Mouse (Mus musculus): ENCODE measurements around the gene Taldo1. TPM values are rescaled to one million over a fixed set of nuclear protein-coding genes. Genes with fewer than 3 reads are reported as not detected.
A peak's percentile ranks its signal among the peaks of the same experiment; 100 is the strongest.

The Taldo1 gene
- polyA plus RNA-seq, 1 experiment = 224 TPM

DNA sequence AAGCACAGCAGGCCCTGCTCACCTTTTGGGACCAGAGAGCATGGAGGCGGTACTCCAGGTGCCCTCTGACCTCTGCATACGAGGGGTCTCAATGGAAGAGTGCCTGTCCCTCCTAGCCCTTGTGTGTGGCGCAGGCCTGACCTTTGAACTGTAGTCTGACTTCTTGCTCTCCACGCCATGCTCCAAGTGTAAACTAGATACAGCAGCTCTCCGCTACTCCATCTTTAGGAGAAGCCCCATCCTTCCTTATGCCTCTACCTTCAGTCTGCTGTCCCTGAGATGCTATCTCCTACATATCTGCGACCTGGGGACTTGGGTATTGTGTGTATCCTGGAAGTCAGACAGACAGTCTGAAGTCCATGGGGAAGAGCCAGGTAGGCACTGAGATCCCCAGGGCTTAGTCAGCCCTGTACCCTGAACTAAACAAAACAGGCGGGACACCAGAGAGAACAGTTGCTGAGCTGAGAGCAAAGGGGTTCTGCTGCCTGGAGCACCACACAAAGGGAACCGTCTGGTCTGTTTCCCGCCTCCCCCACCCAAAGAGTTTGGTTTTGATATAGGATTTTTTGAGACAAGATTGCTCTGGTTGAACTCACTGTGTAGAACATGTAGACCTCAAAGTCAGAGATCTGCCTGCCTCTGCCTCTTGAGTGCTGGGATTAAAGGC lies 44.0 kb downstream of the Taldo1 start:
- TF ChIP-seq CTCF (IDR thresholded peaks at IDR 0.05; ENCODE audit: borderline replicate concordance, extremely low read depth, insufficient read depth, insufficient read length) (no peak), POLR2A (IDR thresholded peaks at IDR 0.05; ENCODE audit: borderline replicate concordance, extremely low read depth, insufficient read depth, insufficient read length, poor library complexity, severe bottlenecking) (no peak)
- no peak for DNase-seq (ENCODE audit: low read depth)

DNA sequence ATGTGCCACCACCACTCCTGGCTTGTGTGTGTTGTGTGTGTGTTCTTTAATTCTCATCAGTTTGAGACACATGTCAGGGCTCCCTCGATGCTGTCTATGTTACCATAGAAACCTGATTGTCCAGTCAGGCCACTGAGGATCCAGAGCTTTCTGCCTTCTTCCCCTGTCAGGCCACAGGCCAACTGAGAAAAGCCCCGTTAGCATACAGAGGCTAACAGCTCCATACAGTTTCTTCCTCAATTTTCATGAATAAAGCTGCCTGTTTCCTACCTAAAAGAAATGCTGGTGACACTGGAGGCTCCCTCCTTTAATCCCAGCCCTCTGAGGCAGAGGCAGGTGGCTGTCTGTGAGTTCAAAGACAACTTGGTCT lies 44.5 kb downstream of the Taldo1 start:
- no peak for DNase-seq (ENCODE audit: low read depth)
- TF ChIP-seq CTCF (IDR thresholded peaks at IDR 0.05; ENCODE audit: borderline replicate concordance, extremely low read depth, insufficient read depth, insufficient read length) (no peak), POLR2A (IDR thresholded peaks at IDR 0.05; ENCODE audit: borderline replicate concordance, extremely low read depth, insufficient read depth, insufficient read length, poor library complexity, severe bottlenecking) (no peak)

DNA sequence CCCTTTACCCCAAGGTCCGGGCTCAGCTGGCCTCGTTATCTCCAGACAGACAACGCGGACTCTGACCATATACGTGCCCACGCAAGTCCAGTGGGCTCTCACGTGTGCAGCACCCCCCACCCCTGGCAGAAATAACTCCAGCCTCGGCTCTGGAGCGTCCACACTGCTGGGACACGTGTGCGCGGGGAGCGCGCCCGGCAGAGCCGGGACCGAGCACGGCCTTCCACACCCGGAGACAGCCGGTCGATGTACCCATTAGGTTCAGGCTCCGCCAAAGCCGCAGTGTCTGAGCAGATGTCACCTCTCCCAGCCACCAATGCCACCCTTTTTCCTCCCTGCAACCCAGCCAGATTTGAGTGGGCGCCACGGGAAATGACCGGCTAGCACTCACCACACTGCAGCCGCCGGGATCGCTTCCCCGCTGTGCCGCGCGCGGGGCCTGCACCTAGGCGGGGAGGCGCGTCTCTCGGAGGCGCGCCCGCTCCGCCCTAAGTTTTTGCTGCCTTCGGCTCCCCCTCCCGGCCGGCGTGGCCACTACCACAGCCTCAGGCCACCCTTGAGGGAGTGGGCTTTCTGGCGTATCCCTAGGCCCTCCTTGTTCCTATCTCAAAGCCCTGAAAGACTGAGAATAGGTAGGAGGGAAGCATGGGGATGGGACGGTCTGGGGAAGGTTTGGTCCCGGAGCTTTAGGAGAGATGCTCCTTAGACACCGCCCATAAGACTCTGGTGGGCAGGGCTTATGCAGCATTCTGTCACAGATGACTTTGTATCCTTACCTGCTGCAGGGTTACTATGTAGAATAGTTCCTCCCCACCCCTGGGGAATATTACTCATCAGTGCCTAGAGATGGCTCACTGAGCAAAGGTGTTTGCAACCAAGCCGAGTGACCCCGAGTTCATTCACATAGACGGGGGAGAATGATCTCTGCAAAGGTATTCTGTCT lies 45.5 kb downstream of the Taldo1 start, which contains the start of gene Slc25a22:
Gene Slc25a22 (minus strand): TSS at position 715 of the 943 bp plus-strand sequence.
- TF ChIP-seq CTCF (IDR thresholded peaks at IDR 0.05; ENCODE audit: borderline replicate concordance, extremely low read depth, insufficient read depth, insufficient read length) (peak; percentile 71), POLR2A (IDR thresholded peaks at IDR 0.05; ENCODE audit: borderline replicate concordance, extremely low read depth, insufficient read depth, insufficient read length, poor library complexity, severe bottlenecking) (peak; percentile 78)
- peak; percentile 90 for DNase-seq (ENCODE audit: low read depth)

DNA sequence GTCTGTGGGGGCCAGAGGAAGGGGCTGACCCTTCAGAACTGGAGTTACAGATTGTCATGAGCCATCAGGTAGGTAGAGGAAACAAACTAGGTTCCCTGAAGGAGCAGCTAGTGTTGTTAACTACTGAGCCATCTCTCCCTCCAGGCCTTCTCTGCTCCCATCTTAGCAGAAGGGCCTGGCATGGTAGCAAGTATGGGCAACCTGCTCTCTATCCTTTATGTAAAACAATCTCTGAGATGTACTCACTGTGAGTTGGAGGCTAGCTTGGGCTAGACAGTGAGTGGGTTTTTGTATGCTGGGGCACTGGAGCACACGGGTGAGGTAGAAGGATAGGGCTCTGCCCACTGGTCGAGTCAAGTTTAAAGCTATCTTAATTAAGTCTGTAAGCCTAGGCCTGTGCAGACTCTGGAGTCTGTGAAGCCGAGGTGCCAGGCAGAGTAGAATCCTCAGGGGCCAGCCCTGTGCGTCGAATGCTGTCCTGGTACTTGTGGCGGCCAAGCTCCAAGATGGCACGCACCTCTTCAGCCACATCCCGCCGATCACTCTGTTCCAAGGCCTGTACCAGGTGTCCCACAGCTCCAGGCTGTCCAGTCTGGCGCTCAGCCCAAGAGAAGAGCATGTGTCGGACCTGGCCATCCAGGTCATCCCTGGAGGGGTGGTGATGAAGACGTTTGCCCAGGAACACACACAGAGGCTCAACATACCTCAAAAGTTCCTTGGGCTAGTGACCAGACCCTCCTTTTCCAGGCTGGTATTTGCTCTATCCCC lies 46.4 kb downstream of the Taldo1 start:
- TF ChIP-seq POLR2A (IDR thresholded peaks at IDR 0.05; ENCODE audit: borderline replicate concordance, extremely low read depth, insufficient read depth, insufficient read length, poor library complexity, severe bottlenecking) = no peak
- no peak for TF ChIP-seq CTCF (IDR thresholded peaks at IDR 0.05; ENCODE audit: borderline replicate concordance, extremely low read depth, insufficient read depth, insufficient read length)
- no peak for DNase-seq (ENCODE audit: low read depth)

DNA sequence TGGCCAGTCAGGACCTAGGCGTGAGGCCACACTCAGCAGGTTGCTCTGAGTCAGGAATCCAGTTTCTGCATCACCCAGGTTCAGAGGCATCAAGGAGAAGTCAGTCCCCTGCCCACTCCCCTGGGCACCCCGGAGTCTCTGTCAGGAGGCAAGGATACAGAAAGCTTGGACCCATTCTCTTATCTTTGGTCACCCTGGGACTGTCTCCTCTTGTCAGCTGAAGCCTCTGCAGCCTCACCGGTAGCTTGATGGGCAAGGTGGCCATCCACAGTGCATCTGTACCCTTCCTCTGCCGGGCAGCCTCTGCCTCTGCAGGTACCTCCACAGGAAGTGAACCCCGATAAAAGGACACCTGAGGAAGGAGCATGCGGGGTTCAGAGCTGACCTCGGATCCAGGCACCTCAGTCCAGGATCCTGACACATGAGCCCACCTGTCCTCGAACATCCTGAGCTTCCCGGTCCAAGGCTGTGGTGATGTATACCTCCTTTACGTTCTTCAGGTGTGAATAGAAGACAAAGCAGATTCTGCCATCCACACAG lies 47.2 kb downstream of the Taldo1 start:
- no peak for TF ChIP-seq CTCF (IDR thresholded peaks at IDR 0.05; ENCODE audit: borderline replicate concordance, extremely low read depth, insufficient read depth, insufficient read length)
- no peak for TF ChIP-seq POLR2A (IDR thresholded peaks at IDR 0.05; ENCODE audit: borderline replicate concordance, extremely low read depth, insufficient read depth, insufficient read length, poor library complexity, severe bottlenecking)
- no peak for DNase-seq (ENCODE audit: low read depth)

DNA sequence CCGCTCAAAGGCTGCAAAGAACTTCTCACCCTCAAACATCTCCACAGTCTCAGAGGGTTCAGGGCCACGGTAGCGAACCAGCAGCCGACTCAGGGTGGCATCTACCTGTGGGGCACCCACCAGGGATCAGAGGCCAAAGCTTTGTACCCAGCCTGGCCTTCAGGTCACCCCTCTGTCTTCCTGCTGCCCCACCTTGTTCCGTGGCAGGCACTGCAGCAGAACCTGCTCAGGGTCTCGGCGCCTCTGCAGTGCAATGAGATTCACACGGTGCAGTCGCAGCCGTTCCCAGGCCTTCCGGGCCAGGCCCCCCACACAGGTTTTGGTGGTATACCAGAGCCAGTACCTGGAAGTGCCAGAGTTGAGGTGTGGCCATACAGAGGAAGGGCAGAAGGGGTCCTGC lies 47.8 kb downstream of the Taldo1 start:
- TF ChIP-seq POLR2A (IDR thresholded peaks at IDR 0.05; ENCODE audit: borderline replicate concordance, extremely low read depth, insufficient read depth, insufficient read length, poor library complexity, severe bottlenecking) = no peak
- no peak for TF ChIP-seq CTCF (IDR thresholded peaks at IDR 0.05; ENCODE audit: borderline replicate concordance, extremely low read depth, insufficient read depth, insufficient read length)
- DNase-seq (ENCODE audit: low read depth) = no peak

DNA sequence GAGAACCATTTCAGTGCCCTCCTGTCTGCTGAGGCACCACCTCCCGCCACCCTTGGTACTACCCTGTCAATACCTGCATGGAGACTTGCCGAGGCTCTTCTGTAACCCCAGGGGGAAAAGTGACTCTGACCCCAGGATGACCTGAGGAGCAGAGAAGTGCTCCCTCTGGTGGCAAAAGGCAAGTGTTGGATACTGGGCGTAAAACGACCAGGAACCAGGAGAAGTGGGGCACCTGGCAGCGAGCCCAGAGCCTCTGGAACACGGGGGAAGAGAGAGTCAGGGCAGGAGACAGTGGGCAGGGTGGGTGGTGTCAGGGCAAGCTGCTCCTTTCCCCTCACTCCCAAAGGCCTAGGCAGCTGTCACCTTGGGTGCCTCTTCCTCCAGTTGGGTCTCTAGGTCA lies 48.6 kb downstream of the Taldo1 start:
- TF ChIP-seq POLR2A (IDR thresholded peaks at IDR 0.05; ENCODE audit: borderline replicate concordance, extremely low read depth, insufficient read depth, insufficient read length, poor library complexity, severe bottlenecking) (no peak), CTCF (IDR thresholded peaks at IDR 0.05; ENCODE audit: borderline replicate concordance, extremely low read depth, insufficient read depth, insufficient read length) (peak; percentile 64; the same call in 1 of the 2 replicates)
- DNase-seq (ENCODE audit: low read depth) = peak; percentile 45

DNA sequence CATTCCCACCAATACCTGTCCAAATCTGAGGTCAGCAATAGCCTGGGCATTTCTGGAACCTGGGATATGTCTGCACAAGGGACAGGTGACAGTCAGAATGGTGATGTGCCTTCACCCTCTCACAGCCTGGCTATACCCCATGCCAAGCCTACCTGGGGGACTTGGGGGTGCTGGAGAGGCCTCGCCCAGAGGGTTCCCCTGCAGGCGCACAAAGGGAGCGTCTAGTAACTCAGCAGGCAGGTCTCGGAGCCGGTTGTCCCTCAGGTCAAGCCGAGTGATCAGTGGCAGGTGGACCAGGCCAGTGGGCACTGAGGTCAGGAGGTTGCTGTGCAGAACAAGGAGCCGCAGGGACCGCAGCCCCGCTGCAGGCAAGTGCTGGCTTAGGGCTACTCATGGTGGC lies 49.5 kb downstream of the Taldo1 start:
- DNase-seq (ENCODE audit: low read depth) = no peak
- TF ChIP-seq CTCF (IDR thresholded peaks at IDR 0.05; ENCODE audit: borderline replicate concordance, extremely low read depth, insufficient read depth, insufficient read length) (no peak), POLR2A (IDR thresholded peaks at IDR 0.05; ENCODE audit: borderline replicate concordance, extremely low read depth, insufficient read depth, insufficient read length, poor library complexity, severe bottlenecking) (no peak)

DNA sequence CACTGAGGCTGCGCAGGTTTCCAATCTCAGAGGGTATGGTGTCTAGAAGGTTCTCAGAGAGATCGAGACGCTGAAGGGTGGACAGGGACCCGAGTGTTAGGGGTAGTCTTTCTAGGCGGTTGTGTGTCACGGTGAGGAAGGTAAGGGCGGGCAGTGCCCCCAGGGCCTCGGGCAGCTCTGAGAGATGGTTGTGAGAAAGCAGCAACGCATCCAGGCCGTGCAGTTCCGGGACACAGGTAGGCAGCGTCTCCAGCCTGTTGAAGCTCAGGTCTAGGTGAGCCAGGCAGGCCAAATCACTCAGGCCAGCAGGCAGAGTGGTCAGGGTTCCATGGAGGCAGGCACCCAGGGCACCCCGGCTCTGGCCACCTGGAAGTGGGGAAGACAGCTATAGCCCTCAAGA lies 50.2 kb downstream of the Taldo1 start:
- DNase-seq (ENCODE audit: low read depth) = no peak
- TF ChIP-seq POLR2A (IDR thresholded peaks at IDR 0.05; ENCODE audit: borderline replicate concordance, extremely low read depth, insufficient read depth, insufficient read length, poor library complexity, severe bottlenecking) (no peak), CTCF (IDR thresholded peaks at IDR 0.05; ENCODE audit: borderline replicate concordance, extremely low read depth, insufficient read depth, insufficient read length) (no peak)

DNA sequence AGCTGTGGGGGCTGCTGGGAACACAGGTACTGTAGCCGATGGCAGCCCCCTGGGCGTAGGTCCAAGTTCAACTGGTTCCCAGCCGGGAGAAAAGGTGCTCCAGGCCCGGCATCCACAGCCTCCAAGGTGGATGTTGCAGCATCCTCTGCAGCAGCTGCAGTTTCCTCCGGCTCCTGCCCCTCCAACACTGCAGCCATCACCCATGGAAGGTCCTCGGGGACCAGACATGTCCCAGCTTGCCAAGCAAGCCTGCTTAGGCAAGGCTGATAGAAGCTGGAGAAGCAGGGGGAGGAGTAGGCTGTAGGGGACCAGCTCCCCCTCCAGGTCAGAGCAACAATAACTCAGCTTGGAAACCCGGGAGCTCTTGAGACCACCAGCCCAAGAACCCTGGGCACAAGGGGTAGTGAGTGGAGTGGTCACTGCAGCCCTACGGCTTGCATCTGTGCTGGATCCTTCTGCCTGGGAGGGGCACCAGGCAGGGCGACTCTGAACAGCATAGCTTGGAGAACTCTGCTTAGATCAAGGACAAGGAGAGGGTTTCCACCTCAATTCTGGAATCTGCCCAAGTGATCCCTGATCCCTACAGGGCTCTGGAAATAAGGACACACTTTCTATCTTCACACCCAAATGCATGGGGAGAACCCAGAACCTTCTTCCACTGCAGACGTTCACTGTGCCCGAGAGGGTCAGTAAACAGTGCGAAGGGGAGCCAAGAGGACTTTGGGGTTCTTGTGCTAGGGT lies 51.3 kb downstream of the Taldo1 start:
- TF ChIP-seq POLR2A (IDR thresholded peaks at IDR 0.05; ENCODE audit: borderline replicate concordance, extremely low read depth, insufficient read depth, insufficient read length, poor library complexity, severe bottlenecking) (no peak), CTCF (IDR thresholded peaks at IDR 0.05; ENCODE audit: borderline replicate concordance, extremely low read depth, insufficient read depth, insufficient read length) (0 out of 2 replicates have a peak, but pooled peaks have one; percentile 19)
- DNase-seq (ENCODE audit: low read depth) = peak; percentile 77

Measured in brain, embryonic 14.5 days (tissue).